Mouse (Mus musculus) brown adipose tissue, adult 24 weeks (tissue): ENCODE data around the gene Krt88. TPM values are rescaled to one million over a fixed set of nuclear protein-coding genes. Genes with fewer than 3 reads are reported as not detected.

Experiments used
- H3K27ac ChIP-seq: fragments of 200-500 bp; replicated peaks from 2 replicates; pipeline ENCODE4 v1.5.1; 2012; ENCODE audit warnings: low read depth, mild to moderate bottlenecking, low read length
- H3K4me1 ChIP-seq: fragments of 200-500 bp; 2 replicates; pipeline ENCODE4 v1.6.1; 2012; ENCODE audit warnings: low read length, mixed read lengths; ENCODE audit not compliant: control insufficient read depth, insufficient read depth, insufficient read length
- H3K4me3 ChIP-seq: fragments of 200-500 bp; 2 replicates; pipeline ENCODE4 v1.5.1; 2012; ENCODE audit warnings: low read depth, mild to moderate bottlenecking, low read length, moderate library complexity; ENCODE audit not compliant: insufficient read depth
- polyA plus RNA-seq: library from polyadenylated mRNA; stranded (reverse); fragments of >200 nt; gene quantifications from 2 replicates; pipeline ENCODE4 v1.2.4, GENCODE M21; 2012; ENCODE audit not compliant: missing spikeins, insufficient read depth, insufficient read length

The Krt88 gene
- polyA plus RNA-seq: not detected in 2 replicates

- Histone ChIP-seq H3K4me1 (no peaks in the 10 kb centered on the region), H3K27ac (no peak within 1 kb of the TSS)
Measured at GRCm38 (mm10) chr15:101447444-101447843, at the start of gene Krt88. TSS of gene Krt88 (plus strand) at chr15:101447744.

GRCm38 (mm10) chr15:101398269-101398668 is 49.3 kb upstream of the Krt88 start:
- H3K27ac ChIP-seq: no peak overlapping the region

More at GRCm38 (mm10) chr15:101447444-101447843, at the start of gene Krt88:
- no peak within 1 kb of the TSS for H3K4me3 ChIP-seq

GRCm38 (mm10) chr15:101410775-101411174 is 36.8 kb upstream of the Krt88 start, which contains the start of gene Krt7:
TSS of gene Krt7 (plus strand) at chr15:101411043.
- Histone ChIP-seq H3K4me3 (no peak within 1 kb of the TSS), H3K4me1 (no peaks in the 10 kb centered on the region), H3K27ac (no peak within 1 kb of the TSS)

More at GRCm38 (mm10) chr15:101398269-101398668, 49.3 kb upstream of the Krt88 start:
- no peak overlapping the region for H3K4me3 ChIP-seq
- H3K4me1 ChIP-seq: no peaks in the 10 kb centered on the region

GRCm38 (mm10) chr15:101412188-101412587 is 35.4 kb upstream of the Krt88 start:
- Histone ChIP-seq H3K4me3 (no peak overlapping the region), H3K27ac (no peak overlapping the region), H3K4me1 (no peaks in the 10 kb centered on the region)

- H3K4me3 ChIP-seq: no peak overlapping the region
Measured at GRCm38 (mm10) chr15:101413916-101414635, 33.5 kb upstream of the Krt88 start.

GRCm38 (mm10) chr15:101414807-101415565 is 32.6 kb upstream of the Krt88 start:
- Histone ChIP-seq H3K4me3 (no peak overlapping the region), H3K4me1 (no peaks in the 10 kb centered on the region), H3K27ac (no peak overlapping the region)

More at GRCm38 (mm10) chr15:101413916-101414635, 33.5 kb upstream of the Krt88 start:
- H3K27ac ChIP-seq: no peak overlapping the region
- H3K4me1 ChIP-seq: no peaks in the 10 kb centered on the region

GRCm38 (mm10) chr15:101418950-101419349 is 28.6 kb upstream of the Krt88 start:
- Histone ChIP-seq H3K4me3 (no peak overlapping the region), H3K4me1 (no peaks in the 10 kb centered on the region), H3K27ac (no peak overlapping the region)

- no peak overlapping the region for H3K4me3 ChIP-seq
- H3K27ac ChIP-seq: no peak overlapping the region
- H3K4me1 ChIP-seq: no peaks in the 10 kb centered on the region
Measured at GRCm38 (mm10) chr15:101420903-101421302, 26.6 kb upstream of the Krt88 start.

GRCm38 (mm10) chr15:101424914-101425313 is 22.6 kb upstream of the Krt88 start:
- Histone ChIP-seq H3K27ac (no peak overlapping the region), H3K4me3 (no peak overlapping the region), H3K4me1 (no peaks in the 10 kb centered on the region)

- no peaks in the 10 kb centered on the region for H3K4me1 ChIP-seq
- no peak overlapping the region for H3K4me3 ChIP-seq
- H3K27ac ChIP-seq: no peak overlapping the region
Measured at GRCm38 (mm10) chr15:101436611-101437010, 10.9 kb upstream of the Krt88 start.

GRCm38 (mm10) chr15:101438555-101438954 is 9.0 kb upstream of the Krt88 start, which contains the start of gene Krt87:
TSS of gene Krt87 (minus strand) at chr15:101438804.
- Histone ChIP-seq H3K4me3 (no peak within 1 kb of the TSS), H3K27ac (no peak within 1 kb of the TSS), H3K4me1 (no peaks in the 10 kb centered on the region)

- no peak overlapping the region for H3K4me3 ChIP-seq
- H3K4me1 ChIP-seq: no peaks in the 10 kb centered on the region
- H3K27ac ChIP-seq: no peak overlapping the region
Measured at GRCm38 (mm10) chr15:101440837-101441236, 6.7 kb upstream of the Krt88 start.

- Histone ChIP-seq H3K27ac (no peak overlapping the region), H3K4me3 (no peak overlapping the region), H3K4me1 (no peaks in the 10 kb centered on the region)
Measured at GRCm38 (mm10) chr15:101446572-101446971, 972 bp upstream of the Krt88 start.

- no peak overlapping the region for H3K27ac ChIP-seq
- no peak overlapping the region for H3K4me3 ChIP-seq
Measured at GRCm38 (mm10) chr15:101453093-101453736, 5.7 kb downstream of the Krt88 start.

GRCm38 (mm10) chr15:101454774-101455173 is 7.2 kb downstream of the Krt88 start:
- no peaks in the 10 kb centered on the region for H3K4me1 ChIP-seq
- H3K4me3 ChIP-seq: no peak overlapping the region
- H3K27ac ChIP-seq: no peak overlapping the region

More at GRCm38 (mm10) chr15:101453093-101453736, 5.7 kb downstream of the Krt88 start:
- no peaks in the 10 kb centered on the region for H3K4me1 ChIP-seq
